Mouse (Mus musculus) testis, adult 2 months (tissue): ENCODE measurements at regions not wholly inside any gene's neighbourhood (a gene's known extent, or its start where the extent isn't known, plus 50 kb on each side); places are given as distances from the start of the nearest gene placed in this dataset.
A peak's percentile ranks its signal among the peaks of the same experiment; 100 is the strongest.

Source experiments
- CTCF ChIP-seq: fragments of 200-500 bp; IDR thresholded peaks from 2 replicates; pipeline ENCODE4 v1.5.1; 2012; ENCODE audit warnings: low read depth, mild to moderate bottlenecking, inconsistent platforms, low read length, moderate library complexity; ENCODE audit not compliant: control insufficient read depth, insufficient read depth, insufficient replicate concordance
- POLR2A ChIP-seq: fragments of 200-500 bp; IDR thresholded peaks from 2 replicates; pipeline ENCODE4 v1.6.1; 2012; ENCODE audit warnings: low read depth, mild to moderate bottlenecking, inconsistent platforms, low read length, moderate library complexity; ENCODE audit not compliant: control insufficient read depth

DNA sequence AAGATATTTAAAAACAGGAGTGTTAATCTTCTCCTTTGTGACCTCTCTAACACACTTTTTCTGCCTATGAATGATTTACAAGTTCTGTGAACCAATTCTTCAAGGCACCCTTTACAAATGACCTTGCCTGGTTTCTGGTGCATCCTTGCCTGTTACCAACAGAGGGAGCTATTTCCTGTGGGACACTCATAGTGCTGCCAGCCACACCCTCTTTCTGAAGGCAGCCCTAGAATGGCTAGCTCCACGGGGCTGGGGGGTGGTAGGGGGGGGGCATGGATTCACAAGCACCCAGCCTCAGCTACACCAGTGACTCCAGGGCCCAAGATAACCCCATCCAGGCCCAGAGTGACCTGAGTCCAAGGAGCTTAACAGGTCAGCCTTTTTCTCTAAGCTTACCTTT is 180.4 kb upstream of the Zfp637 start:
- no peak for TF ChIP-seq POLR2A
- peak; percentile 37; the same call in 1 of the 2 replicates for TF ChIP-seq CTCF
